Mouse (Mus musculus) stomach, postnatal 0 days (tissue): ENCODE measurements around the gene Plxna3. TPM values are rescaled to one million over a fixed set of nuclear protein-coding genes. Genes with fewer than 3 reads are reported as not detected.

Experiments used
- ATAC-seq: fragments of 200-750 bp; cut with Nextera tagmentation; 2 replicates; pipeline ENCODE4 v1.8.0; 2017; ENCODE audit not compliant: low FRiP score, low TSS enrichment
- DNase-seq: peaks from one replicate; pipeline ENCODE4 v3.0.0-alpha.2; 2016; ENCODE audit warnings: low spot score
- H3K27ac ChIP-seq: fragments of 300-500 bp; sonication (generic); replicated peaks from 2 replicates; pipeline ENCODE4 v1.5.1; 2014; ENCODE audit warnings: mild to moderate bottlenecking, control low read depth
- H3K27me3 ChIP-seq: fragments of 300-500 bp; sonication (generic); 2 replicates; pipeline ENCODE4 v1.6.1; 2014; ENCODE audit warnings: low read length; ENCODE audit not compliant: control insufficient read depth, insufficient read depth
- H3K36me3 ChIP-seq: fragments of 300-500 bp; sonication (generic); 2 replicates; pipeline ENCODE4 v1.6.1; 2014; ENCODE audit warnings: low read length, mixed read lengths; ENCODE audit not compliant: control insufficient read depth, insufficient read depth
- H3K4me1 ChIP-seq: fragments of 300-500 bp; sonication (generic); replicated peaks from 2 replicates; pipeline ENCODE4 v1.6.1; 2014; ENCODE audit warnings: antibody characterized with exemption; ENCODE audit not compliant: control insufficient read depth, insufficient read depth
- H3K4me2 ChIP-seq: fragments of 300-500 bp; sonication (generic); replicated peaks from 2 replicates; pipeline ENCODE4 v1.6.1; 2014; ENCODE audit warnings: low read depth, mild to moderate bottlenecking, control low read depth, moderate library complexity
- H3K4me3 ChIP-seq: fragments of 300-500 bp; sonication (generic); 2 replicates; pipeline ENCODE4 v1.5.1; 2014; ENCODE audit warnings: low read depth, low read length, control low read depth
- H3K9ac ChIP-seq: fragments of 300-500 bp; sonication (generic); 2 replicates; pipeline ENCODE4 v1.6.1; 2014; ENCODE audit warnings: mild to moderate bottlenecking, low read length, control low read depth, mixed read lengths
- H3K9me3 ChIP-seq: fragments of 300-500 bp; sonication (generic); 2 replicates; pipeline ENCODE4 v1.6.1; 2016; ENCODE audit warnings: low read length; ENCODE audit not compliant: control insufficient read depth
- CTCF ChIP-seq: IDR thresholded peaks from 2 replicates; pipeline ENCODE4 v1.5.1; 2016; ENCODE audit warnings: antibody characterized with exemption, low read depth, mild to moderate bottlenecking, moderate library complexity
- EP300 ChIP-seq: optimal IDR thresholded peaks from 2 replicates; pipeline ENCODE3; 2016; ENCODE audit warnings: antibody characterized with exemption
- WGBS: fragments of 180-500 bp; shearing (Covaris S2); extraction: QIAGEN DNeasy Blood & Tissue Kit; methylation state at CpG from one replicate; pipeline ENCODE4 v1.1.7; 2014; 5-methylcytosine and 5-hydroxymethylcytosine counted together
- polyA plus RNA-seq: library from polyadenylated mRNA; unstranded; fragments of >200 nt; fragmentation: Nextera tagmentation; extraction: Ambion mirVana; gene quantifications from 2 replicates; pipeline ENCODE4 v1.2.1, GENCODE M21; 2015

Plxna3 gene
- polyA plus RNA-seq, 1 experiment from 2014 or later, result 2.9 TPM

DNA sequence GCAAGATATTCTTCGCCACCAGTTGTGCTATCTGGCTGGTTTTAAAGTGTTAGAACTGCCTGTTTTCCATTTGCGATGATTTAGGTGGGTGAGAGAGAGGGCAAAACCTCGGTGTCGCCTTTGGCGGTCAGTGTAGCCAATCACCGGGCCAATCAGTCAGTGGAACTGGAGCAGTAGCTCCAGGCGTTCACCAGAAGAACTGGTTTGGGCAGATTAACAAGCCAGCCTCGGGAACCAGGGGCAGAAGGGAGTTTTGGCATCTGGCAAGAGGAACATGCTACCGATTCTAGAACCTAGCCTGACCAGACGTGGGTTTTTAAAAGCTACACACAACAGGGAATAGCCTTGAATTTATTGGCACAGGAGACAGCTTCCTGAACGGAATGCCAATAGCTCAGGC lies 30.3 kb downstream of the Plxna3 start:
- no peaks in the 10 kb centered on the region for H3K4me1 ChIP-seq
- no peak overlapping the region for H3K4me2 ChIP-seq
- WGBS, result 31% methylated on average over 11 of the region's 11 CpGs
- TF ChIP-seq CTCF, result no peak
- no peak for TF ChIP-seq EP300
- no peak overlapping the region for H3K9ac ChIP-seq
- H3K4me3 ChIP-seq, result no peak overlapping the region
- H3K36me3 ChIP-seq, result no peaks in the 10 kb centered on the region
- DNase-seq (peak; percentile 34), ATAC-seq (no peak)
- H3K27me3 ChIP-seq, result no peaks in the 10 kb centered on the region
- no peak overlapping the region for H3K27ac ChIP-seq
- H3K9me3 ChIP-seq, result no peaks in the 10 kb centered on the region

DNA sequence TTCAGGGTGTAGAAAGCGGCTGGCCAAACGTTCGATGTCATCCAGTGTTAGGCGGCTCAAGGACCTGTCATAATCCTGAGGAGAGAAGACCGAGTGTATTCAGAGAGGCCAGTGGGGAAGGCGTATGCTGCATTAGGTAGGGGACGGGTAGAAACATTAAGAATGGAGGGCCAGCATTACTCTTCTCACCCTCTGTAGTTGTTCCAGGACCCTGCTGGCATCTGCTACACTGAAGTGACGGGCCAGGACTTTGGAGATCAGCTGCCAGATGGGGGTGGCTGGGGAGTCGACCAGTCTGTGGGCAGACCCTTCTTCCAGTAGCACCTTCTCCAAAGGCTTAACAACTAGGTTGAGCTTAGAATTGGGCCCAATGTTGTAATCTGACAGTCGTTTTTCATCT lies 38.6 kb downstream of the Plxna3 start:
- H3K9ac ChIP-seq, result peak overlapping the region; percentile 75
- H3K4me3 ChIP-seq, result peak overlapping the region; percentile 57
- no peaks in the 10 kb centered on the region for H3K9me3 ChIP-seq
- H3K4me1 ChIP-seq, result no peaks in the 10 kb centered on the region
- ATAC-seq (no peak), DNase-seq (no peak)
- TF ChIP-seq EP300, result no peak
- no peak for TF ChIP-seq CTCF
- no peaks in the 10 kb centered on the region for H3K36me3 ChIP-seq
- H3K27me3 ChIP-seq, result no peaks in the 10 kb centered on the region
- no peak overlapping the region for H3K27ac ChIP-seq
- peak overlapping the region; percentile 61 for H3K4me2 ChIP-seq
- 49% methylated on average over 10 of the region's 10 CpGs for WGBS

DNA sequence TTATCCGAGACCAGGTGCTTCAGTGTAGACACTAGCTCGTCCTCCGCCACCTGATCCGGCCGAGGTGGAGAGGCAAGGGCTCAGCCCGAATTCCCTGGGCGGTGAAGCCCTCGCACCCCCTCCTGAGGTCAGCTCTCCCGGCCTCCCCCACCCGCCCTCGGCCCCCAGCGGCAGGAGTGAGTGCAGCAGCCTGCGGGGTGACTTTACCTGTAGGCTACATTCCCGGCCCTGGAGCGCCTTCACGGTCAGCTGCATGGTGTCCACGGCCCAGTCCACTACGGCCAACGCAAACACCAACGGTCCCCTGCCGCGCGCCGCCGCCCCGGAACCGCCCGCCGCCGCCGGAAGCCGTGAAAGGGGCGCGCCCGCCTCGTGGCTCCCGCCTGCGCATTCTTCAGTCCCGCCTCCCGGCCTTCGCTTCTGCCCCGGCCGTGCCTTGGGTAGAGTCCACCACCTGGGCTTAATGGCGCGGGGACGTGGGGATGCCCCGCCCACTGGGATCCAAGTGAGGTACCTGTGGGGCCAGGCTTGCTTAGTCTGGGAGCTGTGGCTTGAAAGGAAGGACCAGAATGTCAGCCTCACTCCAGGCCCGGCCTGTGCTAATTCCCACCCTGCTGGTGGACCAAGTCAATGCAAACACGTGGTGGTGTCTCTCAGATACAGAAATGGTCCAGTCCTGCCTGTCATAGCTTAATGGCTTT lies 39.5 kb downstream of the Plxna3 start:
- DNase-seq (peak; percentile 83), ATAC-seq (peak; percentile 86)
- peak overlapping the region; percentile 81 for H3K27ac ChIP-seq
- H3K9me3 ChIP-seq, result no peaks in the 10 kb centered on the region
- H3K36me3 ChIP-seq, result no peaks in the 10 kb centered on the region
- TF ChIP-seq EP300 (no peak), CTCF (peak; percentile 46; the same call in 1 of the 2 replicates)
- no peaks in the 10 kb centered on the region for H3K4me1 ChIP-seq
- WGBS, result 13% methylated on average over 39 of the region's 49 CpGs
- no peaks in the 10 kb centered on the region for H3K27me3 ChIP-seq
- peak overlapping the region; percentile 75 for H3K9ac ChIP-seq
- peak overlapping the region; percentile 61 for H3K4me2 ChIP-seq
- H3K4me3 ChIP-seq, result peak overlapping the region; percentile 57

DNA sequence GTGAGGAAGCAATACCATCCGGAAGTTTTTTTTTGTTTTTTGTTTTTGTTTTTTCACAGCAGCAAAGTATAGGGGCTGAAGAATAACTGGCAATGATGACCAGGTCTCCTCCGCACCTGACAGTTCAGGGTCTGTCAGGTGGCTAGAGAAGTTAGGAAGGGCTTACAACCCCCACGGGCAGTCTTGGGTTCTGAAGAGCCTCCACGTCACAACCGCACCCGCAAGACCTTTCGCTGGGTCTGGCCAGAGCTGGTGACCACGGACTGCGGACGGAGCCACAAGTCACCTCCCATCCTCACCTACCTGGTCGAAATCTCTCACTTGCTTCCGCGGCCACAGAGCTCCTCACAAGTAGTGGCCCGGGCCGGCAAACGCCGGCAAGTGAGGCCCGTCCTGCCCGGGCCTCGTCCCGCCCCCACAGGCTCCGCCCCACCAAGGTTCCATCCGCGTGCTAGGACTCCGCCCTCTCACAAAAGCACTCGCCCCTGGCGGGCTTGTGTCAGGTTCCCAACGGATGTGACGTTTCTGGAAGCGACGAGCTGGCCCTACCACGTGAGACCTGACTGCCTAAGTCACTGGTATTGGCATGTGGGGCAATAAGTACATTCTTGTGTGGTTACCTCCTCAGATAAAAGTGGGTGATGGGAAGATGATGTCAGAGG lies 44.2 kb downstream of the Plxna3 start, which contains the start of the genes Ubl4a and Slc10a3:
Gene Ubl4a (minus strand): TSS at position 331 of the 662 bp plus-strand sequence.
Gene Slc10a3 (minus strand): TSS at position 462 of the 662 bp plus-strand sequence.
- ATAC-seq (peak; percentile 95), DNase-seq (peak; percentile 90)
- 20% methylated on average over 32 of the region's 32 CpGs for WGBS
- H3K27ac ChIP-seq, result no peak within 1 kb of the TSS
- H3K27me3 ChIP-seq, result no peaks in the 10 kb centered on the region
- TF ChIP-seq CTCF, result no peak
- no peak for TF ChIP-seq EP300
- H3K36me3 ChIP-seq, result no peaks in the 10 kb centered on the region
- H3K9ac ChIP-seq, result peak within 1 kb of the TSS; percentile 51
- H3K4me3 ChIP-seq, result peak within 1 kb of the TSS; percentile 45
- H3K9me3 ChIP-seq, result no peaks in the 10 kb centered on the region
- peak within 1 kb of the TSS; percentile 60 for H3K4me2 ChIP-seq
- no peaks in the 10 kb centered on the region for H3K4me1 ChIP-seq

- H3K27me3 ChIP-seq, result no peaks in the 10 kb centered on the region
- 81% methylated on average over 2 of the region's 2 CpGs for WGBS
- no peak overlapping the region for H3K4me3 ChIP-seq
- no peaks in the 10 kb centered on the region for H3K9me3 ChIP-seq
- no peak for TF ChIP-seq CTCF
- no peak for TF ChIP-seq EP300
- H3K36me3 ChIP-seq, result no peaks in the 10 kb centered on the region
- no peaks in the 10 kb centered on the region for H3K4me1 ChIP-seq
- no peak overlapping the region for H3K9ac ChIP-seq
- H3K27ac ChIP-seq, result no peak overlapping the region
- no peak overlapping the region for H3K4me2 ChIP-seq
- no peak for DNase-seq
- no peak for ATAC-seq
These were observed 55.6 kb downstream of the Plxna3 start for GRCm38 (mm10) chrX:74384451-74384850.

- no peak overlapping the region for H3K9ac ChIP-seq
- ATAC-seq (no peak), DNase-seq (no peak)
- TF ChIP-seq CTCF (no peak), EP300 (no peak)
- no peak overlapping the region for H3K4me3 ChIP-seq
- no peak overlapping the region for H3K4me2 ChIP-seq
- H3K36me3 ChIP-seq, result no peaks in the 10 kb centered on the region
- H3K9me3 ChIP-seq, result no peaks in the 10 kb centered on the region
- H3K4me1 ChIP-seq, result no peaks in the 10 kb centered on the region
- no peaks in the 10 kb centered on the region for H3K27me3 ChIP-seq
- no peak overlapping the region for H3K27ac ChIP-seq
These were observed 59.3 kb downstream of the Plxna3 start for GRCm38 (mm10) chrX:74388153-74388552.
